Mouse (Mus musculus) brown adipose tissue, adult 24 weeks (tissue): ENCODE results near the gene Rnps1. TPM values are rescaled to one million over a fixed set of nuclear protein-coding genes. Genes with fewer than 3 reads are reported as not detected.
A peak's percentile ranks its signal among the peaks of the same experiment; 100 is the strongest.
"Not testable (repeated sequence)": the region's sequence is repeated elsewhere in the genome, so short reads cannot be mapped to it uniquely, and the experiment has no call there.

ENCODE experiments used
- H3K27ac ChIP-seq: fragments of 200-500 bp; replicated peaks from 2 replicates; pipeline ENCODE4 v1.5.1; 2012; ENCODE audit warnings: low read depth, mild to moderate bottlenecking, low read length
- H3K4me1 ChIP-seq: fragments of 200-500 bp; 2 replicates; pipeline ENCODE4 v1.6.1; 2012; ENCODE audit warnings: low read length, mixed read lengths; ENCODE audit not compliant: control insufficient read depth, insufficient read depth, insufficient read length
- H3K4me3 ChIP-seq: fragments of 200-500 bp; 2 replicates; pipeline ENCODE4 v1.5.1; 2012; ENCODE audit warnings: low read depth, mild to moderate bottlenecking, low read length, moderate library complexity; ENCODE audit not compliant: insufficient read depth
- polyA plus RNA-seq: library from polyadenylated mRNA; stranded (reverse); fragments of >200 nt; gene quantifications from 2 replicates; pipeline ENCODE4 v1.2.4, GENCODE M21; 2012; ENCODE audit not compliant: missing spikeins, insufficient read depth, insufficient read length

Rnps1 gene
- polyA plus RNA-seq, 1 experiment: 44.3 TPM

DNA sequence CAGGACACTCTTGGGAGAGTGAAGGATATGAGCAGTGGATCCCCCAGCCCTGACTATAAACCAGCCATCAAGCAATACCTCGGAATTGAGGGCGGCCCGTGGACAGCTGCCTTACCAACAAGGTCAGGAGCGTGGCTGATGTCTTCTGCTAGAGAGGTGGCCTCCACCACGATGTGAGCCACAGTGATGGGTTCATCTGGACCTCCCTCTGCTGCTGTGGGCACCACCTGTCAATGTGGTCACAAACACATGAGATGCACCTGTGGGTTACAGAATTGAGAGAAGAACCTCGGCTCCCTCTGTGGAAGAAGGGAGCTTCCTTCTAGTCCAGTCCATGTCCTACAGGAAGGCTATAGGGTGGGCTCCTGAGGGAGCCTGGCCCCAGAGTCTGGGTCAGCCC lies 35.1 kb downstream of the Rnps1 start:
- Histone ChIP-seq H3K27ac (no peak overlapping the region), H3K4me3 (no peak overlapping the region), H3K4me1 (no peaks in the 10 kb centered on the region)

DNA sequence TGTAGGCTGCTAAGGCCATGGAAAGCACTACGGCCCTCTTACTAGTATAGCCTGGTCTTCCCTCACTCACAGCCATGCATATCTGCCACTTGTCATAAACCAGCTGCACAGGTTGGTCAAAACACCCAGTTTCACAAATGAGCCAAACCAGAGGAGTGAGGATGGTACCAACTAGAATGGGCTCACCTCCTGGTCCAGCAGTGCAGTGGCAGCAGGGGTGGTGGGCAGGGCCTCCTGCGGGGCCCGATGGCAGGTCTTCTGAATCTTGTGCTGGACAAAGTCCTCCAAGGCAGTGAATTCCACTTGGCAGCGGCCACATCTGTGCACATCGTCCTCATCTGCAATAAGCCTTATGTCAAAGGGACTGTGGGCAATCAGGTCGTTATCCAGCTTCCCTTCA lies 36.9 kb downstream of the Rnps1 start:
- H3K4me3 ChIP-seq: no peak overlapping the region
- no peaks in the 10 kb centered on the region for H3K4me1 ChIP-seq
- H3K27ac ChIP-seq: no peak overlapping the region

DNA sequence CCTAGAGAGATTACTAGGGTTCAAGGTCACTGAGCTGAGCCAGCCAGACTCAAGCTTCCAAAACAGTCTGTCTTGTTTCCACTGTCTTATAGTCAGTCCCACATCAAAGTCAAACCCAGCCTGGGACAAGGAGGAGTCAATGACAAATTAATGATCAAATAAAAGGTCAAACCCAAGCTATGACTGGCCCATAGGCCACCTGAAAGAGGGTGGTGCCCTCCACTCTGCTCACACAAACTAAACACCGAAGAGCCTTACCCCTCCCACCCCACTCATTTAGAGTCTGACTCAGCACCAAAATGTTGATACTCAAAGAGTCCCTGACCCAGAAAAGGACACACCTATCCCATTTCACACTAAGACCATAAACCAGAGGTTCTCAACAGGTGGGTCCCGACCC lies 39.0 kb downstream of the Rnps1 start:
- Histone ChIP-seq H3K4me1 (no peaks in the 10 kb centered on the region), H3K27ac (no peak overlapping the region), H3K4me3 (no peak overlapping the region)

DNA sequence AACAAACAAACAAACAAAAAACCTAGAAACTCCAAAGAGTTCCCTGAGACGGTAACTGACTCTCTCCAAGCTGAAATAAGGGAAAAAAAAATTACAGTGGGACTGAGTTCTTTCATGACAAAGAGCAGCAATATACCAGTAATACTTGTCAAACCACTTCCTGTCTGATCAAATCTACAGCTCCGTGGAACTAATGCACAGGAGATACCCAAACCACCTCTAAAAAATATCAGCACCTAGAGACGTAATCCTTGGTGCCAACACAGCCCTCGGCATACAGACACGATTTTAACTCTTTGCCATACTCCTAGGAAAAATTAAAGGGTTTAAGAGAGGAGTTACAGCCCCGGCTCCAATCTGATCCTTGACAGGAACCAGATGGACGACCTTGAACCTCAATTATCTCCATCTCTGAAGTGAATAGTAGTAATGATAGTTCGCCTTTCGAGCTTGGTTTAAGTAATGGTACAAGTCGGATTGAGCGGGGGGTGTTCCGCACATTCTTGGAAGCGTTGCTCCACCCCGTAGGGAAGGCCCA lies 39.9 kb downstream of the Rnps1 start:
- Histone ChIP-seq H3K4me1 (no peaks in the 10 kb centered on the region), H3K4me3 (peak overlapping the region; percentile 74), H3K27ac (peak overlapping the region; percentile 63)

DNA sequence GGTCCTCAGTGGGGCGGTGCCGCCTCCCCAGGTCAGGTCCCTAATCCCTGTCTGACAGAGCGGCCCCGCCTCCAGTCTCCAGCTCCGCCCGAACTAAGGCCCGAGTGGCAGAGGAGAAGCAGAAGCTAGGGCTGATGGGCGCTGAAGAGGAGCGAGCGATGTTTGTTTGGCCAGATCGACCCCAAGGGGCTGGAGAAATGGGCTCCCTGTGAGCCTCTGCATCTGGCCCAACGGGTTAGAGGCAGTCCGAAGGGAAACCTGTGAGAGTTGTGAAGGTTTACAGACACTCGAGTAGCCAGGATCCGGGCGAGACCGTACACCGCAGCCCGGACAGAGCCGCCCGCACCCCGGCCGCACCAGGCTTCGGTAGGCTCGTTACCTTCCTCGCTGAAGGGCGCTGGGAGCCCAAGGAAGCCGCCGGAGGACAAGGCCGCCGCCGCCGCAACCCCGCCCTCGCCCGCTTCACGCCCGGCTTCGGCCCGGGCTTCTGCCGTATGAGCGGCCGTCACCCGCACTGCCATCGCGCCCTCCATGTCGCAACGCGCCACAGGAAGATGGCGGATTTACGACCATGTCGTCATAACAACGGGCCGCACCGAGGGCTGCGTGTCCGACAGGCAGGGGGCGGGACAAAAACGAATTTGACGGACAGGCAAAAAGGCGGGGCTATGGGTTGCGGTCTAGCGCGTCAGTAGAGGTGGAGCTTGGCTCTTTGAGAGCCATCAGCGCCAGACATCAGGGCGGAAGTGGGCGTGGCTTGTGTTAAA lies 40.6 kb downstream of the Rnps1 start:
- Histone ChIP-seq H3K4me3 (peak overlapping the region; percentile 74), H3K27ac (peak overlapping the region; percentile 79), H3K4me1 (no peaks in the 10 kb centered on the region)

DNA sequence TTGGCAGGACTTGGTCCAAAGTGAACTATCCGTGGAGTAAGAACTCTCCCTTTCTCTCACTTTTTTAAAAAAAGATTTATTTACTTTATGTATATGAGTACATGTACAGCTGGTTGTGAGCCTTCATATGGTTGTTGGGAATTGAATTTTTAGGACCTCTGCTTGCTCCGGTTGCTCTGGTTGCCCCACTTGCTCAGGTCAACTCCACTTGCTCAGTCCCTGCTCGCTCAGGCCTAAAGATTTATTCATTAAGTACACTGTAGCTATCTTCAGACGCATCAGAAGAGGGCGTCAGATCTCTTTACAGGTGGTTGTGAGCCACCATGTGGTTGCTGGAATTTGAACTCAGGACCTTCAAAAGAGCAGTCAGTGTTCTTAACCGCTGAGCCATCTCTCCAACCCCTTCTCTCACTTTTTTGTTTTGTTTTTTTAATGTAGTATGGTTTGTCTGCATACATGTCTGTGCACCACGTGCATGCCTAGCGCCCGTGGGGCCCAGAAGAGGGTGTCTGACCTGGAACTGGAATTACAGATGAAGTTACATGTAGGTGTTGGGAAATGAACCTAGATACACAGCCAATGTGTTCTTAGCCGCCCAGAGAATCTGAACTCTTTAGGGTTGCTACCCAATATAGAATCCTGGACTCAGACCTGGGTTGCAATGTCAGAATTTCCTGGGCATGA lies 41.3 kb downstream of the Rnps1 start:
- not testable (repeated sequence) for H3K4me1 ChIP-seq, H3K27ac ChIP-seq
- 0 out of 2 replicates have a peak overlapping the region, but pooled peaks have one; percentile 17 for H3K4me3 ChIP-seq

DNA sequence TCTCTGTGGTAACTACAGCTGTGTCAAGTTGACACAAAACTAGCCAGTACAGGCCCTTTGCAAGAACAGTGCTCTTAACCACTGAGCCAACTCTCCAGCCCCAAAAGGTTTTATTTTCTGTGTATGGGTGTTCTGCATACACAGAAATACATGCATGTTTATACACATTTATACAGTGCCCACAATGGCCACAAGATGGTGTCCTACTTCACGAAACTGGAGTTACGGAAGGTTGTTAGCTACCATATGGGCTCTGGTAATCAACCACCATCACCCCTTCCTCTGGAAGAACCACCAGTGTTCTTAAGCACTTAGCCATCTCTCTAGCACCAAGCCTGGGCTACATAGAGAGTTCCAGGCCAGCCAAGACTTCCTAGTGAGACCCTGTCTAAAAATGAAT lies 47.2 kb downstream of the Rnps1 start:
- no peak overlapping the region for H3K4me3 ChIP-seq
- H3K27ac ChIP-seq: no peak overlapping the region
- H3K4me1 ChIP-seq: no peaks in the 10 kb centered on the region

DNA sequence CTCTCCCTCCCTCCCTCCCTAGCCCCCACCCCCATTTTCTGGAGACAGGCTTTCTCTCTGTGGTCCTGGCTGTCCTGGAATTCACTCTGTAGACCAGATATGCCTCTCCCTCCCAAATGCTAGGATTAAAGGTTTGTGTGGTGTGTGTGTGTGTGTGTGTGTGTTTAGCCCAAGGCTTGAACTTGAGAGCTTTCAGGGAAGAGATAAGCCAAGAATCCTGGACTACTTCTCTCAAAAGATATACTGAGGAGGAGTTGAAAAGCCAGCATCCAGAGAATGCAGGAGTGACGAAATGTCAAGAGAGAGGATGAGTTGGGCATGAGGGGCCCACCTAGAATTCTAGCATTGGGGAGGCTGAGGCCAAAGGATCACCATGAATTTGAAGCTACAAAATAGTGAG lies 48.6 kb downstream of the Rnps1 start:
- Histone ChIP-seq H3K4me1 (no peaks in the 10 kb centered on the region), H3K27ac (no peak overlapping the region), H3K4me3 (no peak overlapping the region)

DNA sequence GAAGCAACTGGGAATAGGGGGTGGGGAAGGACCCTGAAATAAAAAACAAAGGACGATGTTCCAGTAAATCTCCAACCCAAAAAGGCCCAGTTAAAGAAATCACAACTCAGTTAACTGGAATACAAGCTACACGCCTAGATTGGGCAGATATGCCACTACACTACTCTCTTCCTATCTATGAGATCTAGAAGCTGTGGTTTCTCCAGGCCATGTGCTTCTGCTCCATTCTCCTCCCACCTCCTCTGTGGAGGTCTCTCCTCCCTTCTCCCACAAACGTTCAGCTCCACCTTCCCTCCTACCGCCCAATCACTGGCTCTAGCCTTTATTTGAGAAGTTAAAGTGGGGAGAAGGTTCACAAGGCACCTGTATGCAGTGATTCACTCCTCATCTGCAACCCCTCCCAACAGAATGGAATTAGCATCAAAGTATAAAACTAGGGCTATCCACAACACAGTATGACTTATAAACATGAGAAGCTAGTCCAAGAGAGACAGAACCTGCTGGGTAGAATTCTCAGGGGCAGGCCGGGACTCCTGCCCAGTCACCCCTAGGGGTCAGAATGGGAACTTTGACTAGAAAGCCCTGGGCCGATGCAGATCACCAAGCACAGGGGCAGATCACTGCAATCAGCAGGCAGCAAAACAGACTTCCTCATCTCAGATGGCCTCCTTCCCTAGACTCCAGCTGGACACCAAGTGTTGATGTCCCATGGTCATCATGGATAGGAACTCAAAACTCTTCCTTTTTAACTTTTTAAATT lies 49.2 kb downstream of the Rnps1 start:
- Histone ChIP-seq H3K4me3 (no peak overlapping the region), H3K4me1 (no peaks in the 10 kb centered on the region), H3K27ac (no peak overlapping the region)

DNA sequence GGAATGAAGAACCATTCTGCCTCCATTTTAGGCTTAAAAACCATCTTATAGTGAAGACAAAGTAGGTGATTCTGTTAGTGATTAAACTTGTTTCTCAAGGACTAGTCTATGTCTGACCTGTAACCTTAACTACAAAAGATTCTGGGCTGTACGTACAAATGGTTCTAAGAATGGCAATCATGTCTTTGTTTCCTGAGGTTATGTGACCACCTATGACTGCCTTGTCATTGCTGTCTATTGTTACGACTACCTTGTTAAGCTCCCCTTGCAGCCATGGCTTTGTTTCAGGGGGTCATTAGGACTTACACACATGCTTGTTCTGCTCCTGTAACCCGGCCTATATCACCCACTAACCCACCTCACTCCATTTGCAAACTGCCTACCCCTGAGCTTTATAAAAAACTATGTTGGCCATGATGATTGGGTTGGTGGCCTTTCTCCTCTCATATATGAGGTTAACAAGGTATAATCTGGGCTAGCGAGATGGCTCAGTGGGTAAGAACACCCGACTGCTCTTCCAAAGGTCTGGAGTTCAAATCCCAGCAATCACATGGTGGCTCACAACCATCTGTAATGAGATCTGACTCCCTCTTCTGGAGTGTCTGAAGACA lies 54.4 kb downstream of the Rnps1 start:
- Histone ChIP-seq H3K4me3 (no peak overlapping the region), H3K27ac (no peak overlapping the region), H3K4me1 (peaks cover 14% of the 10 kb centered on the region)

DNA sequence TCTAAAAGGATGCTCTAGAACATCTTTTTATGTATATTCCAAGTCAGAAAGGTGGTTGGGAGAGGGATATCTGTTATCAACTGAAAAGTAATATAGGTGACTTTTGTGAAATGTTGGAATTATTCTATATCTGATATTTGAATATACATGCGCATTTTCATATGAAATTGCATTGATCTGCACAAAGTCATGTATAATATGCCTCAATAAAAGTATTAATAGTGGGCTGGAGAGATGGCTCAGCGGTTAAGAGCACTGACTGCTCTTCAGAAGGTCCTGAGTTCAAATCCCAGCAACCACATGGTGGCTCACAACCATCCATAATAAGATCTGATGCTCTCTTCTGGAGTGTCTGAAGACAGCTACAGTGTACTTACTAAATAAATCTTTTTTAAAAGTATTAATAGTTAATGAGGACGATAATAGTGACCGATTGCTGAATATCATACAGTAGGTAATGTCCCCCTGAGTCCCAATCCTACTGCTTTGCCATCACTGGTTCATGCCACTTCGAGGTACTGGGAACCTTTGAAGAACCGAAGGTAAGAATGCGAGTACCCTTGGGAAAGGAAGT lies 55.1 kb downstream of the Rnps1 start:
- Histone ChIP-seq H3K4me3 (peak overlapping the region; percentile 82), H3K4me1 (peaks cover 14% of the 10 kb centered on the region), H3K27ac (peak overlapping the region; percentile 83)

DNA sequence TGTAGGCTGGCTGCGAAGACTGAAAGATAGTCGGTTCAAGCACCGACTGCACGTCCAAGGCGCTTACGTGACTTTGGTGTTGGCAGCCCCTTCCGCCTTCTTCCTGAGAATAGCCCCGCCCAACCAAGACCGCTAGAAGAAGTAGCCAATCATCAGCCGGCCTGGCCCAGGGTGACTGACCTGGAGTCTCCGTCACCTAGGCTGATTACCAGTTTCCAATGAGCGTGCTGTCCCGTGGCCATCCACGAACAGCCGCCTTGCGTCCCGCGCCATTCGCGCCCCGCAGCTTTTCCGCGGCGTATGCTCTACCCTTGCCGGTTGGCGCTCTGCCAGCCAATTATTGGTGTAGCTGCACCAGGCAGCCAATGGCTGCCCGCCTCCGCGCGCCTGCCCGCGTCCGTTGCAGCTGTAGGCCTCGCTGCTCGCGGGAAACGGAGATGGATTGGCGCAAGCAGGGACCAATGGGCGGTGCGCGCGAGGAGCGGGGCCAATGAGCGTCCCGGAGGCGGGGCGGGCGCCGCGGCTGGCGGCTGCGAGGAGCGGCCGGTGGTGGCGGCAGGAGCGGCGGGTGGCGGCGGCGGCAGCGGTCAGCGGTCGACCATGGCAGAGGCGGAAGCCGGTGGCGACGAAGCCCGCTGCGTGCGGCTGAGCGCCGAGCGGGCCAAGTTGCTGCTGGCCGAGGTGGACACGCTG lies 55.7 kb downstream of the Rnps1 start, which contains the start of the genes E4f1 and Pgp:
Gene E4f1, minus strand, starts transcription at position 404 of the 693 bp plus-strand sequence.
Gene Pgp, plus strand, starts transcription at position 483 of the 693 bp plus-strand sequence.
- H3K4me1 ChIP-seq: peaks cover 14% of the 10 kb centered on the region
- H3K27ac ChIP-seq: peak within 1 kb of the TSS; percentile 83
- peak within 1 kb of the TSS; percentile 82 for H3K4me3 ChIP-seq

DNA sequence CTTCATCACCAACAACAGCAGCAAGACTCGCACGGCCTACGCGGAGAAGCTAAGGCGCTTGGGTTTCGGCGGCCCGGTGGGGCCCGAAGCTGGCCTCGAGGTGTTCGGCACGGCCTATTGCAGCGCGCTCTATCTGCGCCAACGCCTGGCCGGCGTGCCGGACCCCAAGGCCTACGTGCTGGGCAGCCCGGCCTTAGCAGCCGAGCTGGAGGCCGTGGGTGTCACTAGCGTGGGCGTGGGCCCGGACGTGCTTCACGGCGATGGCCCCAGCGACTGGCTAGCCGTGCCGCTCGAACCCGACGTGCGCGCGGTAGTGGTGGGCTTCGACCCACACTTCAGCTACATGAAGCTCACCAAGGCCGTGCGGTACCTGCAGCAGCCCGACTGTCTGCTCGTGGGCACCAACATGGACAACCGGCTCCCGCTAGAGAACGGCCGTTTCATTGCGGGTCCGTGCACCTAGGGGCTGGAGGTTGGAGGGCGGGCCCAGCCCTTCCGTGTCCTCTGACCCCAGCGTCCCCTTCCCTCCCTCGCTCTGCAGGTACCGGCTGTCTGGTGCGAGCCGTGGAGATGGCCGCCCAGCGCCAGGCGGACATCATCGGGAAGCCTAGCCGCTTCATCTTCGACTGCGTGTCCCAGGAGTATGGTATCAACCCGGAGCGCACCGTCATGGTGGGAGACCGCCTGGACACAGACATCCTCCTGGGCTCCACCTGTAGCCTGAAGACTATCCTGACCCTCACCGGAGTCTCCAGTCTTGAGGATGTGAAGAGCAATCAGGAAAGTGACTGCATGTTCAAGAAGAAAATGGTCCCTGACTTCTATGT lies 56.5 kb downstream of the Rnps1 start:
- H3K27ac ChIP-seq: peak overlapping the region; percentile 36
- peak overlapping the region; percentile 79 for H3K4me3 ChIP-seq
- H3K4me1 ChIP-seq: peaks cover 14% of the 10 kb centered on the region
